Mouse (Mus musculus) urinary bladder, adult 2 months (tissue): ENCODE data around the gene Hspb11. TPM values are rescaled to one million over a fixed set of nuclear protein-coding genes. Genes with fewer than 3 reads are reported as not detected.

Experiments used
- DNase-seq: peaks from one replicate; pipeline ENCODE4 v3.0.0; 2022; ENCODE audit warnings: low spot score
- polyA plus RNA-seq: library from polyadenylated mRNA; depleted of rRNA; stranded (reverse); fragments of >200 nt; gene quantifications from 2 replicates; pipeline ENCODE4 v1.2.3, GENCODE M21; 2012

Hspb11 gene
- polyA plus RNA-seq, 1 experiment: 22.0 TPM

GRCm38 (mm10) chr4:107250494-107250893, 2.9 kb upstream of the Hspb11 start:
- no peak for DNase-seq

- no peak for DNase-seq
Observed at GRCm38 (mm10) chr4:107252522-107252921, 871 bp upstream of the Hspb11 start.

GRCm38 (mm10) chr4:107254414-107254813, 1.0 kb downstream of the Hspb11 start:
- DNase-seq: no peak

GRCm38 (mm10) chr4:107260001-107260400, 6.6 kb downstream of the Hspb11 start:
- DNase-seq: no peak

DNA sequence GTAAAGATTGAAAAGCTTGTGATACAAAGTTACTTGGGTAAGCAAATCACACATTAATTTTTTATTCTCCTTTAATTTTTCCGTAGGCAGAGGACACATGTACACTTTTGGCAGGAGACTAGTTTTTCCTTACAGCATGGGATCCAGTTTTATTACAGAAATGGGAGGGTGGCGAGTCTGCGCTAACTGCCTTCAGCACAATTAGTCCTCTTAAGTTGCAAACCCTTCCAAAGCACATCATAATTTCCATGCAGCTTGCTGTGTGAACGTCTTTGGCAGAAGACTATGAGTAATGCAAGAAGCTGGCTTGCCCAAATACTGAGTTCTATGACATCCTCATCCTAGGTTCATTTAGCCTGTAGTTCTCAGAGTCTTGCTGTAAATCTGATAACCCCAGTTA, 20.3 kb downstream of the Hspb11 start:
- no peak for DNase-seq

DNA sequence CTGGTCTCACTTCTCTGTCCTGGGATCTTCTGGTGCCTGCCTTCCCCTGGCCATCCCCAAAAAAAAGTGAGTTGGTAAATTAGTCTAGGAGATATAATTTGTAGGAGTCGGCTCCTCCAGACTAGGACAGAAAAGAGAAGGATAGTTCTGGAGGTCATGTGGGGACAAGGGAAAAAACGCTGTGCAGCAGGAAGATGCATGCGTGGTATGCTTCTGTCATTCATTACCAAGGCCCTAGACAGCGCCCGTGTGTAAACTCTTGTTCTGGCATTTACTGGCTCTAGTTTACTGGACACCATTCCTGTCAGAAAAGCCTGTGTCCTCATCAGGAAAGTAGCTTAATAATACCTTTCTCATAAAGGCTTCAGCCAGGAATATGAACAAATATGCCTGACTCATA, 21.1 kb downstream of the Hspb11 start:
- no peak for DNase-seq

DNA sequence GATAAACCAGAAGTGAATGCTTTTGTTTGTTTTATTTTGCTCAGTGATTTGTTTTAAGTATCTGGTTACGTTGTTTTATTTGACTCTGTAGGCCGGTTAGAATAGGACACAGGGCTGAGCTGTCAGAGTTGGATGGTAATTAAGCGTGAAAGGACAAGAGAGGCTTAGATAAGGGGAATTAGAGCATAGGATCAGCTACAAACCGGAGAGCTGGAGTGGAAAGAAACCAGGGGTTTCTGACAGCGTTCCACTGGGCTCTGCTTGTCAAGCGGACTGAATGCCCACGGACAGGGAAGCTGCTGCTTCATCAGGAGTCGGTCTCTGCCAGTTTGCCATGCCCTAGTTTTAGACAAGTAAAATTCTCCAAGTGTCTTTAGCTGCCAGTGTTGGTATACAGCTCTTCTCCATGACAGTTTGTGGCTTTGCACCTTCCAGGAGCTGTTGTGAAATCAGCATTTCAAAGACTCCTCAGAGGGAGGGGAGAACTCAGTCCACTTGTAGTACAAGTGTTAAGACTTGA, 24.9 kb downstream of the Hspb11 start:
- DNase-seq: no peak

DNA sequence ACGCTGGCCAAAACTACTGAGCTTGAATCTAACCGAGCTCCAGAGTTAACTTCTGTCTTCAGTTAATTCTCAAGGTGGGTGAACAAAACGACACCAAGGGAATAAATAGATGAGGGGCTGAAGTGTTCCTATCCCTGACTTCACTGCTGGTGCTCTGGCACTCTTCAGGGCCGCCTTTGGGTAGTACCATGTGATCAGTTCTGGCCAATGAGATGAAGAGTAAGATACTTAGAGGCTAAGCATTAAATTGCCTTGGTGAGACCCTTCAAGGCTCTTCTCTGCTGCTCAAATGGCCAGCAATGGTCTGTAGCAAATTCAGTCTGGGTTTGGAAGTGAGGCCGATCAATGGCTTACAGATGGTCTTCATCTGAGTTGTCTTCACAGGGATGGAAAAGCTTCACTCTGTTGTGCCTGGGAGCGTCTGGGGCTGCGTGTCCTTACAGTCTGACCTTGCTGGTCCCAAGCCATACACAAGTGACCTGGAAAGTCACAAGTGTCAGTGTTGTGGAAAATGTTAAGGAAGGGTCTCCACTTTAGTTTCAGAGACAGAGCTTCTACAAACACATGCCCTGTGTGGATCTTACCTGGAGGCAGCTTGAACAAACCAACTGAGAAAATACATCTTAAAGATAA, 27.6 kb downstream of the Hspb11 start:
- no peak for DNase-seq

- DNase-seq: no peak
Observed at GRCm38 (mm10) chr4:107285446-107286200, 32.2 kb downstream of the Hspb11 start.

GRCm38 (mm10) chr4:107286386-107286785, 33.0 kb downstream of the Hspb11 start:
- DNase-seq: no peak

DNA sequence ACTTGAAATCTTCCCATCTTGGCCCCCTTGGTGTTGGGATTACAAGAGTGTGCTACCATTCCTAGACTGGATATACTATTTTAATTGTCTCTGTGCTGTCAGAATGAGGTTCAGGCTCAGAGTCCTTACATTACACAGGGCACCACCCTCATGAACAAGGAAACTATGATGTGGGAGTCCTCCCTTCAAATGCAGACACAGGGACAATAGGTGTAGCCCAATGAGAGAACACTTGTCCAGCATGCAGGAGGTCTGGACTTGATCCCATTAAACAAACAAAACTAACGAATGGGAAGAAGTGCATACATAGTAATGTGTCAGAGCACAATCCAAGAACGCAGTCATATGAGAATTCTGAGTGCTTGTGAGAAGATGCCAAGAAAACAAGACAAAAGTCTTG, 34.1 kb downstream of the Hspb11 start:
- DNase-seq: no peak

DNA sequence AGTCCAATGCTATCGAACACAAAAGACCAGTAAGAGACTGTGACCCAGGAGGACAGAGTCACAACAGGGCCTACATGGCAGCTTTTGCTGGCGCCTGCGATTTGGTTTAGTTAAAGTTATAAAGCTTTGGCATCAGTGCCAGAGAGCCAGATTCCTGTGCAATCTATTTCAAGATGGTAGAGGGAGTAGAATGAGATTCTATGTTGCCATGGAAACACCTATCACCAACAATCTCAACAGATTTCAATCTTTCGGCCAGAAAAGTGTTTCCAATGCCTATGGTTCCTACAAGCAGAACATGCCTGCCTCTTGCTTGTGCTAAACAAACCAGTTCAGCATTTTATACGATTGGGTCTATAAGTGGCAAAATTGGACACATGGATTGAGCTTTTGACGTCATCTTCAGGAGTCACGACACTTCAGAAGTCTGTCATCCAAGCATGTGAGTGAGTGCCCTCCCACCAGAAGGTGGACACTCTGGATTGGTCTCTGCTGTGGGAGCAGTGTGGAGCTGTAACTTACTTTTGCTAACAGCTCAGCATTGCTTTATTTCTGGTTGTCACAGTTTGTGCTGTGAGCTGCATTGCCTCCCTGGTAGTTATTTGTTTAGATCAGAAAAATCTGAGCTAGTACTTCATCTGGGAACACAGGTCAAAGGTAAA, 38.3 kb downstream of the Hspb11 start:
- no peak for DNase-seq

DNA sequence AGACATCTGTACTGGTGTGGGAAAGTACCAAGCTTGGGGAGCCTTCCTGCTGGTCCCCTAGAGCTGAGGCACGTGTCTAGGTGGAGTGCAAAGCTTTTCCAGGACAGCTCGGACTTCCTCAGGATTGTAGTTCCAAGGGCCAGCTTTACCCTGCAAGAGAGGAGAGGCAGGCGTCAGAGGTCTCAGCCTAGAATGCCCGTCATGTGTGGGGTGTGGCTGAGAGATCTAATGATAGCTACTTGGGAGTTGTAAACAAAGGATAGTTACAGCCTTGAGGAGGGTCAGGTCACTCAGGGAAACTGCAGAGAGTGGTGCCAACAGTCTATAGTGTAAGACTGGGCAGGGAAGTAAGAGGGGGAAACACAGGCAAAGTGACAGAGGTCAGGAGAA, 38.9 kb downstream of the Hspb11 start:
- DNase-seq: no peak

GRCm38 (mm10) chr4:107298071-107298606, 44.7 kb downstream of the Hspb11 start:
- DNase-seq: no peak

DNA sequence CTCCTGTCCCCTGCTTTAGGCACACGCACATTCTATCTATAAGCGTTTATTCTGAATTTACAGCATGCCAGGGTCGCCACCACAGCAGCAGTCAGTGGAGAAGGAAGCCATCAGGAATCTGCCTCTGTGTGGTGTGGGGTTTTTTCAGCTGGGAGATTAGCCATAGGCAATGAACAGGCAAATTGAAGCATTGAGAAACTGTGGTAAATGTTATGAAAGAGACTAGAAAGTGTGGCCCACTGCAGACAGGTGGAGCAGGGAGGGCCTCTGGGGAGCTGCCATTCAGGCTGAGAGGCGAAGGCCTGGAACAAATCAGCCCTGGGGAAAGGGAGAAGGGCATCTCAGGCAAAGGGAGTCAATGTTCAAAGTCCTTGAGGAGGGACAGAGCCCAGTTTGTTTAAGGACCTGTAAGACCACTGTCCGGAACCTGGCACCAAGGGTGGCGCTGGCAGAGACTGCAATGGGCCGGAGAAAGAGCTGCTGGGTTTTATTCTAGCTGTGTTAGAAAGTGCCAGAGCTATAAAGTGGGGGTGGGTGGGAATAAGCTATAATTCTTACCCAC, 46.5 kb downstream of the Hspb11 start:
- DNase-seq: no peak

DNA sequence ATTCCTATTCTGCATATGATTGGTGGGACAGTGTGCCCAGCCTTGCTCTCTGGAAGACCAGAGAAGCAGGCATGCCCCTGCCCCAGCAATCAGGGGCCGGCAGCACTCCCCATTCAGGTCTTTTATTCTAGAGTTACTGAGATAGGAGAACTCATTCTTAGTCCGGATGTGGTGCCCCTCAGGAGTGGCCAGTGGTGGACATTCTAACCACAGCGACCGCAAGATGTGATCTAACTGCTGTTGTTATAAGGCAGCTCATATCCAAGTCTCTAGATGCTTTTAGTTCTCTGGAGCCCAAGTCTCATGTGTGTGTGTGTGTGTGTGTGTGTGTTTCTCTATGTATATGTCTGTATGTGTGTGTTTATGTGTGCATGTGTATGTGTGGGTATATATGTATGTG, 47.0 kb downstream of the Hspb11 start:
- DNase-seq: no peak

DNA sequence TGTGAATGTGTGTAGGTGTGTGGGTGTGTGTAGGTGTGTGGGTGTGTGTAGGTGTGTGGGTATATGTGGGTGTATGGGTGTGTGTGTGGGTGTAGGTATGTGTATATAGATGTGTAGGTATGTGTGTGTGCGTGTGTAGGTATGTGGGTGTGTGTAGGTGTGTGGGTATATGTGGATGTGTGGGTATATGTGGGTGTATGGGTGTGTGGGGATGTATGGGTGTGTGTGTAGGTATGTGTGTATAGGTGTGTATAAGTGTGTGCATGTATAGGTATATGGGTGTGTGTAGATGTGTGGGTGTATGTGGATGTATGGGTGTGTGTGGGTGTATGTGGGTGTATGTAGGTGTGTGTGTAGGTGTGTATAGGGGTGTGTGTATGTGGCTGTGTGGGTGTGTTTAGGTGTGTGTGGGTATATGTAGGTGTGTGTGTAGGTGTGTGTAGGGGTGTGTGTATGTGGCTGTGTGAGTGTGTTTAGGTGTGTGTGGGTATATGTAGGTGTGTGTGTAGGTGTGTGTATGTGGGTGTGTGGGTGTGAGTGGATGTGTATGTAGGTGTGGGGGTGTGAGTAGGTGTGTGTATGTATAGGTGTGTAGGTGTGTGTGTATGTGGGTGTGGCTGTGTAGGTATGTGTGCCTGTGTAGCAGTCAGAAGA, 47.6 kb downstream of the Hspb11 start:
- DNase-seq: no peak

DNA sequence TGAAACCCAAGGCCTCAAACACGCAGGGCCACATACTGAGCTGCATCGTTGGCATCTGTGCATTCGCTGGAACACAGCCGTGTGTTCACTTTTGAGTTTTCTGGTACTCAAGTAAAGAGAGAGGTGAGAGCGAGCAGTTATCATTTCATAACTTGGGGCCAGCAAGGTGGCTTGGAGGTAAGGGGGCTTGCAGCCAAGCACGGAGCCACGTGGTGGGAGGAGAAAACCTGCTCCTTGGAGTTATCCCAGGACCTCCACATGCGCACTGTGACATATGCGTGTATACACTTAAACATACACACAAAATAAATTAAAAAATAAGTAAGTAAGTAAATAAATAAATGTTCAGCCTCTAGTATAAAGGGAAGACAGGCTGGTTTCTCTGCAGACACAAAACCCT, 48.8 kb downstream of the Hspb11 start:
- no peak for DNase-seq

GRCm38 (mm10) chr4:107302832-107303231, 49.4 kb downstream of the Hspb11 start:
- DNase-seq: no peak

- DNase-seq: no peak
Observed at GRCm38 (mm10) chr4:107303531-107303930, 50.1 kb downstream of the Hspb11 start.

GRCm38 (mm10) chr4:107306966-107307365, 53.6 kb downstream of the Hspb11 start, which contains the start of gene Dio1:
Gene Dio1, minus strand, starts transcription at chr4:107307169.
- no peak for DNase-seq
